Mouse (Mus musculus) MEL (cell line): ENCODE data around the gene Phlda3.

Experiments
- CTCF ChIP-seq, 3 experiments: IDR thresholded peaks in 2 of 3; conservative IDR thresholded peaks in 1 of 3; 2 replicates each; pipeline ENCODE4 v1.5.1; 2011 to 2012; ENCODE audit warnings: low read length in 3 of 3, low read depth in 2 of 3, mild to moderate bottlenecking in 2 of 3, improper control_type of control experiment in 1 of 3, inconsistent platforms in 1 of 3, mixed read lengths in 1 of 3, moderate library complexity in 1 of 3; ENCODE audit not compliant: control insufficient read depth in 1 of 3, insufficient read depth in 1 of 3, poor library complexity in 1 of 3, severe bottlenecking in 1 of 3
- GATA1 ChIP-seq: IDR thresholded peaks from 2 replicates; pipeline ENCODE4 v1.6.1; 2011; ENCODE audit warnings: low read depth, low read length, improper control_type of control experiment
- POLR2A ChIP-seq, 2 experiments: IDR thresholded peaks; 2 replicates each; pipeline ENCODE4 v1.6.1; 2011 to 2012; ENCODE audit warnings: low read length in 2 of 2, mild to moderate bottlenecking in 2 of 2, control low read depth in 1 of 2, improper control_type of control experiment in 1 of 2, low read depth in 1 of 2, moderate library complexity in 1 of 2; ENCODE audit not compliant: control insufficient read depth in 1 of 2, insufficient read depth in 1 of 2, poor library complexity in 1 of 2
- SMC3 ChIP-seq: IDR thresholded peaks from 2 replicates; pipeline ENCODE4 v1.6.1; 2011; ENCODE audit warnings: low read depth, low read length, improper control_type of control experiment
- TCF12 ChIP-seq: IDR thresholded peaks from 2 replicates; pipeline ENCODE4 v1.6.1; 2014; ENCODE audit warnings: low read depth, mild to moderate bottlenecking, inconsistent platforms, low read length, improper control_type of control experiment, moderate library complexity
- ZNF384 ChIP-seq: IDR thresholded peaks from 2 replicates; pipeline ENCODE4 v1.6.1; 2012; ENCODE audit warnings: low read depth, mild to moderate bottlenecking, inconsistent platforms, low read length, improper control_type of control experiment

- TF ChIP-seq POLR2A (IDR thresholded peaks at IDR 0.05; ENCODE audit: control insufficient read depth in 1 of 2, insufficient read depth in 1 of 2, low read depth in 1 of 2, low read length in 2 of 2, poor library complexity in 1 of 2) (no peak), CTCF (IDR thresholded peaks at IDR 0.05 in 2 of 3, conservative IDR thresholded peaks at IDR 0.05 in 1 of 3; ENCODE audit: control insufficient read depth in 1 of 3, insufficient read depth in 1 of 3, low read depth in 2 of 3, low read length in 3 of 3, poor library complexity in 1 of 3, severe bottlenecking in 1 of 3) (peak; percentile 70 to 83 (median 75)), TCF12 (no peak), GATA1 (no peak), ZNF384 (no peak), SMC3 (peak; percentile 79)
Observed at GRCm38 (mm10) chr1:135719486-135719885, 46.4 kb upstream of the Phlda3 start.
